Mouse (Mus musculus): ENCODE measurements at regions not wholly inside any gene's neighbourhood (a gene's known extent, or its start where the extent isn't known, plus 50 kb on each side); places are given as distances from the start of the nearest gene placed in this dataset.

DNA sequence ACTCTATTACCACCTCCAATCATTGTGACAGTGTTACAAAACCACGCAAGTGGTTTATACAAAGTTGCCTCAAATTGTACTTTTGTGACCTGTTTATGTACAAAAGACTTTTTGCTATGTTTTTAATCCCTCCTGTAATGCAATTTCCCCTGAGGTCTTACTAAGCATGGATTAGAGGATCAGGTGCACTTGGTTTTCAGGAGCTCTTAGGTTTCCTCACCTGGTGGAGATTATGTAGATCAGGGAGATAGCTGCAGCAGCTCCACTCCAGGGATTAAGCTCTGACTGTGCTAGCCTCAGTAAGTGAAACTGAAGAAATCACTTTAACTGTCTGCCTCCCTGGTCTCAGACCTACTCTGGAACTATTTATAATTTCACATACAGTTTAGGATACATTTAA lies 123.8 kb upstream of the Elmo1 start:
- intact Hi-C loops (cut with DNase I), result no loop called here
- no peak overlapping the region for H3K4me3 ChIP-seq
- DNase-seq (ENCODE audit: extremely low spot score in 1 of 2, low spot score in 2 of 2), result no peak
- no peak overlapping the region for H3K27ac ChIP-seq
- TF ChIP-seq CTCF (IDR thresholded peaks at IDR 0.05), result no peak

DNA sequence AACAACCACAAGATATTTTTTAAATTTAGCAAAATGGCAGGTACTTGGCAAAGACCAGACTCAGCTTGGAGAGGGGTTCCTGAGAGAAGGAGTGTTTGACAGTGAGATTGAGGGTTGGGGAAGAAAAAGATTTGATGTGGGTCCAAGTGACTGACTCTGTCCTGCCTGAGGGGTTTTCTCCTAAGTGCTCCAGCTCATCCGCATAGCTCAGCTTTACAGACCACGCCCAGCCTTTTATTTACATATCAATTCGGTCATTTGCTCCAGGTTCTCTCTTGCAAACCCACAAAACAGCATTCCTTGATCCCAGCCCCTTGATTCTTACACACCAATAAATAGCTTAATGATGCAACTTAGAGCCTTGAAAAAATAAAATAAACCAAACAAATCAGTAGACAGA lies 127.4 kb upstream of the Elmo1 start:
- TF ChIP-seq CTCF (IDR thresholded peaks at IDR 0.05), result no peak
- Histone ChIP-seq H3K27ac (no peak overlapping the region), H3K4me3 (no peak overlapping the region)
- no peak for DNase-seq (ENCODE audit: extremely low spot score in 1 of 2, low spot score in 2 of 2)
- intact Hi-C loops (cut with DNase I), result no loop called here

DNA sequence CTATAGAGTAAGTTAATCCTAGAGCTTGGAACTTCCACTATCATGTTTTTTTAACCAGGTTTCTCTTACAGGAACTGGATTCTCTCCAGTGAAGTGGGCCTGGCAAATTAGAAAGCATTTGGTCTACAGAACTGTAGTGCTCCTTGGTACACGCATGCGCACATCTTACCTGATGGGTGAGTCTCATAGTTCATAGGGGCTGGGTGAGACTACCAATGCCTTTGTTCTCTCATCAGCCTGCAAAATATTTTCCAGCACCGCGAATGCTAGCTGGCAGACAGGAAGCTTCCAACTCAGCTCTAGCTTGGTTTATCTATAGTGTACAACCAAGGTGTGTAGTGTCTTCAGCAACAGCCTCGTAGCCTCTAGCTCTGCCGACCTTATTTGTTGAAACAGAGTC lies 104.7 kb upstream of the Gpr141 start:
- no peak overlapping the region for H3K4me3 ChIP-seq
- intact Hi-C loops (cut with DNase I), result no loop called here
- H3K27ac ChIP-seq, result no peak overlapping the region
- DNase-seq (ENCODE audit: extremely low spot score in 1 of 2, low spot score in 2 of 2), result no peak
- TF ChIP-seq CTCF (IDR thresholded peaks at IDR 0.05), result no peak

DNA sequence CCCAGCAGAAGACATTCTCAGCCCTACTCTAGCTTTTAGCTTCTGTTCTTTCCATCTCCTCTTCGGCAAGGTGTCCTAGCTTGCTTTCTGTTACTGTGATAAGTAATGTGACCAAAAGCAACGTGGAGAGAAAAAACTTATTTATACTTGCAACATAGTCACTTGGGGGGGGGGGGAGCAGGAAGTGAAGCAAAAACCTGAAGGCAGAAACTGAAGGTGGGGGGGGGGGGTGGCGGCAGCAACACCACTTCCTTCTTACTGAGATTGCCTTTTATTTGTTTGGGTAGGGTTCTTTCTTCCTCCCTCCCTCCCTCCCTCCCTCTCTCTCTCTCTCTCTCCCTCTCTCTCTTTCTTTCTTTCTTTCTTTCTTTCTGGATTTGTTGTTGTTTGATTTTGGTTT lies 103.8 kb upstream of the Gpr141 start:
- DNase-seq (ENCODE audit: extremely low spot score in 1 of 2, low spot score in 2 of 2), result no peak
- intact Hi-C loops (cut with DNase I), result no loop called here
- Histone ChIP-seq H3K27ac (no peak overlapping the region), H3K4me3 (no peak overlapping the region)
- no peak for TF ChIP-seq CTCF (IDR thresholded peaks at IDR 0.05)

DNA sequence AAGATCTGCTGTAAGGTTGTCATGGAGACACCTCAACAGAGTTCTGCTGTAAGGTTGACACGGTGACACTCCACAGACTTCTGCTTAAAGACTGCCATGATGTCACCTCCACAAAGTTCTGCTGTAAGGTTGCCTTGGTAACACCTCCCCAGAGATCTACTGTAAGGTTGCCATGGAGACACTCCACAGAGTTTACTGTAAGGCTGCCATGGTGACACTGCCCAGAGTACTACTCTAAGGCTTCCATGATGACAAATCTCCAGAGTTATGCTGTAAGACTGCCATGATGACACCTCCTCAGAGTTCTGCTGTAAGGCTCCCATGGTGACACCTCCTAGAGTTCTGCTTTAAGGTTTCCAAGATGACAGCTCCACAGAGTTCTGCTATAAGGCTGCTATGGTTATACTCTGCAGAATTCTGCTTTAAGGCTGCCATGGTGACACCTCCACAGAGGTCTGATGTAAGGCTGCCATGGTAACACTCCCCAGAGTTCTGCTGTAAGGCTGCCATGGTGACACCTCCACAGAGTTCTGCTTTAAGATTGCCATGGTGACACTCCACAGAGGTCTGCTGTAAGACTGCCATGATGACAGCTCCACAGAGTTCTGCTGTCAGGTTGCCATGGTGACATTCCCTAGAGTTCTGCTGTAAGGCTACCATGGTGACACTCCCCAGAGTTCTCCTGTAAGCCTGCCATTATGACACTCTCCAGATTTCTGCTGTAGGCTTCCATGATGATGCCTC lies 97.2 kb upstream of the Gpr141 start:
- TF ChIP-seq CTCF (IDR thresholded peaks at IDR 0.05), result no peak
- Histone ChIP-seq H3K27ac (no peak overlapping the region), H3K4me3 (no peak overlapping the region)
- no peak for DNase-seq (ENCODE audit: extremely low spot score in 1 of 2, low spot score in 2 of 2)
- intact Hi-C loops (cut with DNase I), result no loop called here

DNA sequence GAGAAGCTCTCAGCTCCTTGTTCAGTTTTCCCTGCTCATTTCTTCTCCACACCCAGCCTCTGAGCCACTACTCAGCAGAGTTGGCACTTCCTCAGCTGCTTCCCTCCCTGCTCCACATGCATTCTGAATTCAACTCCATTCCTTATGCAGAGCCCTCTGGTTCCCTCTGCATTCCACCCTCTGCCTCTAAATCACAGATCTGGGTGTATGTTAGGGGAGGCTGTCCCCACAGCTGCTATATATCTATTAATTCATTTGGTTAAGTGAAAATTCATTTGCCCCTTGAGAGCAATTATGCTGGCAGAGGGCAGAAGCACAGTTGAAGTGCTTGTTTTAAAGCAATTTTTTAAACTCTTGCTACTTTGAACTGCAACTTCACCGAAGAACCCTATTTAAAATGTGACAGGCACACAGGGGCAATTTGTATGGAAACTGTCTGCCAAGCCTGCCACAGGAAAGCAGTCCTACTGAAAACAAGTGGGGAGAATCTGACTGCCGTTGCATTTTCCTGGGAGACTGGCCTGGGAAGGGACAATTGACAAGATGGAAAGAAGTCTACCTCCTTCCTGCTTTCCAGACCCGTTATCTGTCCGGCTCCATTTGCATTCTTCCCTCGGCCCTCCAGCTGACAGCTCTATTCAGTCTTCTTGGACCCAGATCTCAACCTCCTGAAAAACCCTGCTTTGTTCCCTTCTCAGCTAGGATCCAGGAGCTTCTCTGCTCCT lies 88.0 kb upstream of the Gpr141 start:
- no peak overlapping the region for H3K27ac ChIP-seq
- DNase-seq (ENCODE audit: extremely low spot score in 1 of 2, low spot score in 2 of 2), result no peak

GRCm38 (mm10) chr13:19902786-19903185 lies 78.7 kb upstream of the Gpr141 start:
- TF ChIP-seq CTCF (IDR thresholded peaks at IDR 0.05), result no peak
- no peak overlapping the region for H3K4me3 ChIP-seq
- intact Hi-C loops (cut with DNase I), result no loop called here
- DNase-seq (ENCODE audit: extremely low spot score in 1 of 2, low spot score in 2 of 2), result no peak
- no peak overlapping the region for H3K27ac ChIP-seq

More for the DNA sequence above, 88.0 kb upstream of the Gpr141 start:
- H3K4me3 ChIP-seq, result no peak overlapping the region
- no peak for TF ChIP-seq CTCF (IDR thresholded peaks at IDR 0.05)
- intact Hi-C loops (cut with DNase I), result no loop called here

DNA sequence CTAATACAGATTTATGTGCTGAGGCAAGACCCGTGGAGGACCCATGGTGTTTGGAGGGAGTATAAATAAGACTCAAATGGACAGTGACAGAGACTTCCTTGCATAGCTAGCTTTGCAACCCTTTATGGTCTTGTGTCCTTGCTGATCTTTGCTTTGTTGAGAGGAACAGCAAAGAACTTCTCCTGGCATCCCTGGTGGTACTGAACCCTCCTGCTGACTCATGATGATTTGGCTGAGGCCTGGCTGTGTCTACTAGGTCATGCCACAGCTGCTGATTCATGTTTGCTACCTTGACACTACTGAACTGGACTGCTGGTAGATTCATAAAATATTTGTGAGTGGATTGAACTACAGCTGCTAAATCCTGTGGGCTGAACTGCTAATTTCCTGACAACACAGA lies 73.1 kb upstream of the Gpr141 start:
- intact Hi-C loops (cut with DNase I), result no loop called here
- no peak for TF ChIP-seq CTCF (IDR thresholded peaks at IDR 0.05)
- DNase-seq (ENCODE audit: extremely low spot score in 1 of 2, low spot score in 2 of 2), result no peak
- Histone ChIP-seq H3K27ac (no peak overlapping the region), H3K4me3 (no peak overlapping the region)

GRCm38 (mm10) chr13:19888983-19889773 lies 65.1 kb upstream of the Gpr141 start:
- H3K4me3 ChIP-seq, result no peak overlapping the region

GRCm38 (mm10) chr13:19883896-19884658 lies 60.0 kb upstream of the Gpr141 start:
- H3K4me3 ChIP-seq, result no peak overlapping the region
- no peak for DNase-seq (ENCODE audit: extremely low spot score in 1 of 2, low spot score in 2 of 2)
- intact Hi-C loops (cut with DNase I), result no loop called here
- TF ChIP-seq CTCF (IDR thresholded peaks at IDR 0.05), result no peak
- H3K27ac ChIP-seq, result no peak overlapping the region

More at GRCm38 (mm10) chr13:19888983-19889773, 65.1 kb upstream of the Gpr141 start:
- intact Hi-C loops (cut with DNase I), result no loop called here
- H3K27ac ChIP-seq, result no peak overlapping the region
- TF ChIP-seq CTCF (IDR thresholded peaks at IDR 0.05), result no peak
- DNase-seq (ENCODE audit: extremely low spot score in 1 of 2, low spot score in 2 of 2), result no peak

- Histone ChIP-seq H3K4me3 (no peak overlapping the region), H3K27ac (no peak overlapping the region)
- DNase-seq (ENCODE audit: extremely low spot score in 1 of 2, low spot score in 2 of 2), result no peak
- TF ChIP-seq CTCF (IDR thresholded peaks at IDR 0.05), result no peak
- intact Hi-C loops (cut with DNase I), result no loop called here
Observed at GRCm38 (mm10) chr13:19882889-19883288, 58.8 kb upstream of the Gpr141 start.
